Mouse (Mus musculus) hindbrain, embryonic 16.5 days (tissue): ENCODE results near the gene Slc35e3. TPM values are rescaled to one million over a fixed set of nuclear protein-coding genes. Genes with fewer than 3 reads are reported as not detected.

Experiments used
- ATAC-seq: fragments of 200-750 bp; cut with Nextera tagmentation; 2 replicates; pipeline ENCODE4 v1.8.0; 2017; ENCODE audit warnings: moderate TSS enrichment, moderate library complexity
- H3K27ac ChIP-seq: fragments of 300-500 bp; sonication (generic); 2 replicates; pipeline ENCODE4 v1.5.1; 2014; ENCODE audit warnings: low read depth, mild to moderate bottlenecking, control low read depth, low read length, moderate library complexity
- H3K27me3 ChIP-seq: fragments of 300-500 bp; sonication (generic); replicated peaks from 2 replicates; pipeline ENCODE4 v1.6.1; 2014; ENCODE audit warnings: low read length; ENCODE audit not compliant: control insufficient read depth, insufficient read depth
- H3K36me3 ChIP-seq: fragments of 300-500 bp; sonication (generic); 2 replicates; pipeline ENCODE4 v1.6.1; 2014; ENCODE audit warnings: mild to moderate bottlenecking, low read length, moderate library complexity, mixed read lengths; ENCODE audit not compliant: control insufficient read depth, insufficient read depth
- H3K4me1 ChIP-seq: fragments of 300-500 bp; sonication (generic); 2 replicates; pipeline ENCODE4 v1.6.1; 2014; ENCODE audit warnings: low read depth, low read length; ENCODE audit not compliant: control insufficient read depth, insufficient read depth
- H3K4me2 ChIP-seq: fragments of 300-500 bp; sonication (generic); 2 replicates; pipeline ENCODE4 v1.6.1; 2014; ENCODE audit warnings: mild to moderate bottlenecking, low read length, control low read depth, moderate library complexity
- H3K4me3 ChIP-seq: fragments of 300-500 bp; sonication (generic); 2 replicates; pipeline ENCODE4 v1.5.1; 2014; ENCODE audit warnings: mild to moderate bottlenecking, low read length, control low read depth, moderate library complexity
- H3K9ac ChIP-seq: fragments of 300-500 bp; sonication (generic); 2 replicates; pipeline ENCODE4 v1.6.1; 2014; ENCODE audit warnings: low read depth, mild to moderate bottlenecking, control low read depth, low read length, moderate library complexity
- H3K9me3 ChIP-seq: fragments of 300-500 bp; sonication (generic); 2 replicates; pipeline ENCODE4 v1.6.1; 2014; ENCODE audit warnings: mild to moderate bottlenecking, low read length, moderate library complexity; ENCODE audit not compliant: control insufficient read depth
- WGBS: fragments of 180-500 bp; shearing (Covaris S2); extraction: QIAGEN DNeasy Blood & Tissue Kit; methylation state at CpG from one replicate; pipeline ENCODE4 v1.1.7; 2014; 5-methylcytosine and 5-hydroxymethylcytosine counted together
- polyA plus RNA-seq: library from polyadenylated mRNA; unstranded; fragments of >200 nt; fragmentation: Nextera tagmentation; extraction: Ambion mirVana; gene quantifications from 2 replicates; pipeline ENCODE4 v1.2.1, GENCODE M21; 2015

The Slc35e3 gene
- polyA plus RNA-seq, 1 experiment from 2014 or later = 27.7 TPM

- H3K4me1 ChIP-seq = no peaks in the 10 kb centered on the region
- no peak overlapping the region for H3K4me2 ChIP-seq
- ATAC-seq = no peak
- no peak overlapping the region for H3K27ac ChIP-seq
- H3K9ac ChIP-seq = no peak overlapping the region
- WGBS = 96% methylated on average over 17 of the region's 17 CpGs
- H3K4me3 ChIP-seq = no peak overlapping the region
- H3K9me3 ChIP-seq = no peaks in the 10 kb centered on the region
- peaks cover 27% of the 10 kb centered on the region for H3K36me3 ChIP-seq
- H3K27me3 ChIP-seq = no peaks in the 10 kb centered on the region
These were observed 31.5 kb upstream of the Slc35e3 start for GRCm38 (mm10) chr10:117777501-117778327.

- Histone ChIP-seq H3K4me2 (no peak overlapping the region), H3K36me3 (peaks cover 30% of the 10 kb centered on the region), H3K9me3 (no peaks in the 10 kb centered on the region), H3K27me3 (no peaks in the 10 kb centered on the region), H3K4me1 (no peaks in the 10 kb centered on the region), H3K4me3 (no peak overlapping the region), H3K9ac (no peak overlapping the region), H3K27ac (no peak overlapping the region)
- ATAC-seq = no peak
- 93% methylated on average over 3 of the region's 3 CpGs for WGBS
These were observed 30.9 kb upstream of the Slc35e3 start for GRCm38 (mm10) chr10:117777103-117777470.

- ATAC-seq = no peak
- peaks cover 30% of the 10 kb centered on the region for H3K36me3 ChIP-seq
- H3K4me3 ChIP-seq = no peak overlapping the region
- 93% methylated on average over 12 of the region's 12 CpGs for WGBS
- H3K9ac ChIP-seq = no peak overlapping the region
- no peaks in the 10 kb centered on the region for H3K9me3 ChIP-seq
- no peaks in the 10 kb centered on the region for H3K4me1 ChIP-seq
- no peaks in the 10 kb centered on the region for H3K27me3 ChIP-seq
- no peak overlapping the region for H3K4me2 ChIP-seq
- H3K27ac ChIP-seq = no peak overlapping the region
These were observed 30.3 kb upstream of the Slc35e3 start for GRCm38 (mm10) chr10:117776281-117777102.

- no peaks in the 10 kb centered on the region for H3K9me3 ChIP-seq
- no peak for ATAC-seq
- WGBS = 92% methylated on average over 6 of the region's 6 CpGs
- H3K36me3 ChIP-seq = peaks cover 30% of the 10 kb centered on the region
- no peak overlapping the region for H3K4me2 ChIP-seq
- no peak overlapping the region for H3K27ac ChIP-seq
- H3K4me3 ChIP-seq = no peak overlapping the region
- H3K27me3 ChIP-seq = no peaks in the 10 kb centered on the region
- H3K9ac ChIP-seq = no peak overlapping the region
- H3K4me1 ChIP-seq = no peaks in the 10 kb centered on the region
These were observed 29.4 kb upstream of the Slc35e3 start for GRCm38 (mm10) chr10:117775401-117776144.

- WGBS = 97% methylated on average over 1 of the region's 1 CpGs
- no peak overlapping the region for H3K9ac ChIP-seq
- H3K27me3 ChIP-seq = no peaks in the 10 kb centered on the region
- peaks cover 30% of the 10 kb centered on the region for H3K36me3 ChIP-seq
- no peak for ATAC-seq
- no peaks in the 10 kb centered on the region for H3K9me3 ChIP-seq
- H3K4me1 ChIP-seq = no peaks in the 10 kb centered on the region
- no peak overlapping the region for H3K4me2 ChIP-seq
- H3K4me3 ChIP-seq = no peak overlapping the region
- H3K27ac ChIP-seq = no peak overlapping the region
These were observed 28.6 kb upstream of the Slc35e3 start for GRCm38 (mm10) chr10:117774817-117775120.

GRCm38 (mm10) chr10:117774011-117774816 lies 28.0 kb upstream of the Slc35e3 start:
- Histone ChIP-seq H3K36me3 (peaks cover 30% of the 10 kb centered on the region), H3K4me2 (no peak overlapping the region), H3K27ac (no peak overlapping the region), H3K9me3 (no peaks in the 10 kb centered on the region), H3K27me3 (no peaks in the 10 kb centered on the region), H3K9ac (no peak overlapping the region), H3K4me1 (no peaks in the 10 kb centered on the region), H3K4me3 (no peak overlapping the region)
- 97% methylated on average over 22 of the region's 22 CpGs for WGBS
- ATAC-seq = no peak

DNA sequence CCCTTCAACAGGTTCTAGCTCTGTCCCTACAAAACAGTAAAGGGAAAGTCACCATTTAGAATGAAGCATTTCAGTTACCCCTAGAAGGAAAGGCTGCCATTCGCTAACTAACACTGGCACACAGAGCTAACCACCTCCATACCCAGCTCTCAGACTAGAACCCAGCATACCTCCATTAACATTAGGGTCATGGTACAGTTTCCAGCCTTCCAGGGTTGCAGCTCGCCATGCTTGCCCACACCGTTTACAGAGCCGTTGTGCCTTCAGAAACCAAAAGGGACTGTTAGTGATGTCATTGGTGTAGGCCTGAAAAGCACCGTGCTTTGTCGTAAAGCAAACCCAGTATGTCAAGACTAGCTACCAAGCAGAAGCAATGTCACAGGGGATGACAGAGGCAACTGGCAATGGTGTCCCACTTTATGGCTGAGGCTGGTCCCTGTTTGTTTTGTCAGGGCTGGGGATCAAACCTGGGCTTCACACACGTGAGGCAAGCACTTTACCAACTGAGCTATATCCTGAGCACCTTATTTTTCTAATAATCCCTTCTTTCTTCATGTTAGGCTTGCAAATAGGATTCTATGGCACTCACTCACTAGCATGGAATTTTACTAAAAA lies 27.0 kb upstream of the Slc35e3 start:
- Histone ChIP-seq H3K4me2 (no peak overlapping the region), H3K36me3 (peaks cover 25% of the 10 kb centered on the region), H3K27ac (no peak overlapping the region), H3K9ac (no peak overlapping the region), H3K9me3 (no peaks in the 10 kb centered on the region), H3K27me3 (no peaks in the 10 kb centered on the region), H3K4me3 (no peak overlapping the region), H3K4me1 (no peaks in the 10 kb centered on the region)
- WGBS = 96% methylated on average over 7 of the region's 7 CpGs
- ATAC-seq = no peak

GRCm38 (mm10) chr10:117772364-117773105 lies 26.4 kb upstream of the Slc35e3 start:
- Histone ChIP-seq H3K4me2 (no peak overlapping the region), H3K9ac (no peak overlapping the region), H3K27ac (no peak overlapping the region), H3K36me3 (peaks cover 26% of the 10 kb centered on the region), H3K27me3 (no peaks in the 10 kb centered on the region), H3K4me3 (no peak overlapping the region), H3K9me3 (no peaks in the 10 kb centered on the region), H3K4me1 (no peaks in the 10 kb centered on the region)
- ATAC-seq = no peak
- WGBS = 88% methylated on average over 17 of the region's 17 CpGs
